16 mouse cellular contexts compared by ENCODE assay signal in the genomic region with DNA sequence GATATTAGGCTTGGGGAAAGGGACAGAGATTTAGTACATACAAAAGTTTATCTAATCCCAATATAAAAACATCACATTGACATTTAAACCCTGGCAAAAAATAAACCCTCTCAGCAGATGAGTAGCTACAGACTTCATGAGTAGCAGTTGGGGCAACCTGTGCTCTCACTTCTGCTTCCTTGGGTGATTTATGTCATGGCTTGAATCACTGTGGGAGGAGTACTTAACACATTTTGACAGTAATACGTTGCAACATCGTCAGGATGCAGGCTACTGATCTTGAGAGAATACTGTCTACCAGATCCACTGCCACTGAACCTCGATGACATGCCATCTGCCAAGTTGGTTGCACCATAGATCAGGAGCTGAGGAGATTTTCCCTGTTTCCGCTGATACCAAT.
"Had no signal": no experiment of that assay in that cellular context is flagged by ENCODE, and none has a peak within 500 bp of the region (broad histone marks: within the 10 kb centered on the region; RNA-seq: fewer than 3 reads in every experiment).

No protein-coding gene starts in this region.

- H3K36me3 ChIP-seq: liver, embryonic 12.5 days; midbrain, embryonic 13.5 days; midbrain, embryonic 15.5 days; neural tube, embryonic 12.5 days had no signal

- H3K4me1 ChIP-seq: liver, embryonic 12.5 days; megakaryocyte, embryonic 14.5 days; midbrain, embryonic 13.5 days; midbrain, embryonic 15.5 days; neural tube, embryonic 12.5 days had no signal

- H3K27me3 ChIP-seq: liver, embryonic 12.5 days; megakaryocyte, embryonic 14.5 days; midbrain, embryonic 13.5 days; midbrain, embryonic 15.5 days; neural tube, embryonic 12.5 days had no signal

- H3K9ac ChIP-seq: liver, embryonic 12.5 days; liver, embryonic 14.5 days; lung, embryonic 14.5 days; midbrain, embryonic 13.5 days; midbrain, embryonic 15.5 days; neural tube, embryonic 12.5 days had no signal

- DNase-seq: lung, adult 18-20 months; lung, embryonic 14.5 days; lung, postnatal 10 days; lung, postnatal 36 days; right cerebral cortex, postnatal 14 days; thymus, adult 18-20 months; thymus, postnatal 14 days; thymus, postnatal 36 days had no signal

- H3K4me3 ChIP-seq: liver, embryonic 12.5 days; megakaryocyte, embryonic 14.5 days; midbrain, embryonic 13.5 days; midbrain, embryonic 15.5 days; neural tube, embryonic 12.5 days had no signal

- H3K4me2 ChIP-seq: liver, embryonic 12.5 days; lung, embryonic 14.5 days; midbrain, embryonic 11.5 days; midbrain, embryonic 13.5 days; midbrain, embryonic 15.5 days; neural tube, embryonic 12.5 days had no signal

- H3K27ac ChIP-seq: liver, embryonic 12.5 days; liver, embryonic 14.5 days; macrophage; midbrain, embryonic 13.5 days; midbrain, embryonic 15.5 days; neural tube, embryonic 12.5 days had no signal

- H3K9me3 ChIP-seq: liver, embryonic 12.5 days; megakaryocyte, embryonic 14.5 days; midbrain, embryonic 13.5 days; midbrain, embryonic 15.5 days; neural tube, embryonic 12.5 days had no signal

- ATAC-seq: liver, embryonic 12.5 days; midbrain, embryonic 13.5 days; midbrain, embryonic 15.5 days had no signal
